Mouse (Mus musculus) erythroid progenitor cell, adult 5-6 weeks (primary cell): ENCODE data around the gene Rapgef5. TPM values are rescaled to one million over a fixed set of nuclear protein-coding genes. Genes with fewer than 3 reads are reported as not detected.

Source experiments
- ATAC-seq: replicated peaks from 2 replicates; pipeline ENCODE4 v1.8.0; 2016; ENCODE audit warnings: moderate number of reproducible peaks, mild to moderate bottlenecking, moderate TSS enrichment, inconsistent platforms; ENCODE audit not compliant: poor library complexity, low FRiP score, severe bottlenecking
- total RNA-seq, 2 experiments: library from RNA; stranded (forward) in 1 of 2; stranded (reverse) in 1 of 2; fragments of 150-400 nt in 1 of 2; fragments of 186-747, 209-891 nt in 1 of 2; gene quantifications; 2 replicates each; pipeline versions ENCODE4 v1.2.3 to v1.2.4; 2015 to 2017; ENCODE audit warnings: low replicate concordance in 2 of 2

The Rapgef5 gene
- total RNA-seq (2015; ENCODE audit: low replicate concordance) (0.36 TPM in 1 of 2 replicates, not detected in the other), total RNA-seq (2017; ENCODE audit: low replicate concordance) (0.13 and 0.23 TPM in 2 replicates)

- no peak for ATAC-seq
Observed at GRCm38 (mm10) chr12:117516179-117516578, at the start of gene Rapgef5. Gene Rapgef5 (plus strand): TSS chr12:117516479.

- ATAC-seq, result no peak
Observed at GRCm38 (mm10) chr12:117468329-117468728, 48.0 kb upstream of the Rapgef5 start.

GRCm38 (mm10) chr12:117479014-117479413 is 37.3 kb upstream of the Rapgef5 start:
- ATAC-seq, result no peak

- ATAC-seq, result no peak
Observed at GRCm38 (mm10) chr12:117479680-117480079, 36.6 kb upstream of the Rapgef5 start.

GRCm38 (mm10) chr12:117480958-117481357 is 35.3 kb upstream of the Rapgef5 start:
- no peak for ATAC-seq

GRCm38 (mm10) chr12:117482665-117483064 is 33.6 kb upstream of the Rapgef5 start:
- ATAC-seq, result no peak

GRCm38 (mm10) chr12:117486118-117487057 is 29.9 kb upstream of the Rapgef5 start:
- no peak for ATAC-seq

- no peak for ATAC-seq
Observed at GRCm38 (mm10) chr12:117496501-117497176, 19.6 kb upstream of the Rapgef5 start.

GRCm38 (mm10) chr12:117497361-117497760 is 18.9 kb upstream of the Rapgef5 start:
- ATAC-seq, result no peak

GRCm38 (mm10) chr12:117499242-117499641 is 17.0 kb upstream of the Rapgef5 start:
- no peak for ATAC-seq

GRCm38 (mm10) chr12:117501180-117501579 is 15.1 kb upstream of the Rapgef5 start:
- ATAC-seq, result no peak

GRCm38 (mm10) chr12:117502834-117503233 is 13.4 kb upstream of the Rapgef5 start:
- no peak for ATAC-seq

- ATAC-seq, result no peak
Observed at GRCm38 (mm10) chr12:117505163-117505562, 11.1 kb upstream of the Rapgef5 start.

- no peak for ATAC-seq
Observed at GRCm38 (mm10) chr12:117507772-117508171, 8.5 kb upstream of the Rapgef5 start.

- ATAC-seq, result no peak
Observed at GRCm38 (mm10) chr12:117509919-117510318, 6.4 kb upstream of the Rapgef5 start.

GRCm38 (mm10) chr12:117512468-117512867 is 3.8 kb upstream of the Rapgef5 start:
- no peak for ATAC-seq

- ATAC-seq, result no peak
Observed at GRCm38 (mm10) chr12:117513150-117513932, 2.9 kb upstream of the Rapgef5 start.

GRCm38 (mm10) chr12:117517275-117517936 is 1.1 kb downstream of the Rapgef5 start:
- ATAC-seq, result no peak

GRCm38 (mm10) chr12:117524311-117525013 is 8.2 kb downstream of the Rapgef5 start:
- no peak for ATAC-seq
